Mouse (Mus musculus) ovary, postnatal 10 days (tissue): ENCODE measurements around the gene C9orf72.

Experiments
- DNase-seq: peaks from one replicate; pipeline ENCODE4 v3.0.0; 2022; ENCODE audit warnings: low spot score

Gene C9orf72

GRCm38 (mm10) chr4:35177926-35178645 is 47.9 kb downstream of the C9orf72 start:
- DNase-seq, result no peak

DNA sequence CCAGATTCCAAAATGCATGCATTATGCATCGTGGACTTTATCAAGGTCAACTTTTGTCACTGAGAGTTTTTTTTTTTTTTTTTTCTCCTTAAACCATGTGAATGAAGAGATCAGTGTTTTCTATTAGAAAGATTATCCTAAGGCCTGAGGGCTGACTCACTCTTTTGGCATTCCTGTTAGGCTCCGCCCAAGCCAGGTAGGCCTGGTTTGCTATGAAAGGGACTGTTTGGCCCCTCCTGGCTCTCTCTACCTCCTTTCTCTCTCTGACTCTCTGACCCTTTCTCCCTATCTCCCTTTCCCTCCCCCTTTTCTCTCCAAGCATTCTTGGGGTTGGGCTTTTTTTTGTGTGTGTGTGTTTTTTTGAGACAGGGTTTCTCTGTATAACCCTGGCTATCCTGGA is 50.4 kb downstream of the C9orf72 start:
- no peak for DNase-seq

- no peak for DNase-seq
Measured at GRCm38 (mm10) chr4:35173551-35173950, 52.4 kb downstream of the C9orf72 start.

- DNase-seq, result no peak
Measured at GRCm38 (mm10) chr4:35172471-35172870, 53.5 kb downstream of the C9orf72 start.

GRCm38 (mm10) chr4:35169571-35170125 is 56.3 kb downstream of the C9orf72 start:
- DNase-seq, result no peak

DNA sequence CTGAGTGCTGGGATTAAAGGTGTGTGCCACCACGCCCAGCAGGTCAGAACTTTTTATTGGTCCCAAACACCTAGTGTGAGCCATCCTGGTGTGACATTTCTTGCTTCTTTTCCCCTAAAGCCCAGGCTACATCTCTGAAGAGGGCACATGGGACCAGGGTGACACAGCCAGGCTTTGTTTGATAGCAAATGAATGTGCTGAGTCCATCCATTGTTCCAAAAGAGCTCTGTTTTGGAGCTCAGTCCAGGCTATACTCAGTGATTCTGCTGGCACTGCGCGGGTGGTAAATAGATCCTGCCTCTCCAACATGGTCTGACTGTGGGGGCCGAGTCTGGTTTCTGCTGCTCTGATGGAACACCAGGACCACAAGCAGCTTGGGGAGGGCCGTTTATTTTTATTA is 58.1 kb downstream of the C9orf72 start:
- no peak for DNase-seq

DNA sequence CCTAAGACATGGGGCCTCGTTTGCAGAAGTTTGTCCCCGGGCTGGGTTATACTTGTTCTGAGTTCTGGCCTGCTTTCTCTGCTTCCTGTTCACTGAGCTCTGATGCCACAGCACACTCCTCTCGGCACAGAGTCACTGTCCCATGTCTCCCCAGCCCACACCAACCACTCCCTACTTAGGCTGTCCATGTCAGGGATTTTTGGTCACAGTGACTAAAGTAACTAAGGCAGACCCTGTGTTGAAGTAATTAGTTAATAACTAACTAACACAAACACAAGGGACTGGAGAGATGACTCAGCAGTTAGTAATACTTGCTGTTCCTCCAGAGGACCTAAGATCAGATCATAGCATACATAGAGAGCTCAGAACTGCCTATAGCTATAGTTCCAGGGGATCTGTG is 60.0 kb downstream of the C9orf72 start:
- DNase-seq, result no peak

GRCm38 (mm10) chr4:35165275-35165674 is 60.7 kb downstream of the C9orf72 start:
- DNase-seq, result no peak

DNA sequence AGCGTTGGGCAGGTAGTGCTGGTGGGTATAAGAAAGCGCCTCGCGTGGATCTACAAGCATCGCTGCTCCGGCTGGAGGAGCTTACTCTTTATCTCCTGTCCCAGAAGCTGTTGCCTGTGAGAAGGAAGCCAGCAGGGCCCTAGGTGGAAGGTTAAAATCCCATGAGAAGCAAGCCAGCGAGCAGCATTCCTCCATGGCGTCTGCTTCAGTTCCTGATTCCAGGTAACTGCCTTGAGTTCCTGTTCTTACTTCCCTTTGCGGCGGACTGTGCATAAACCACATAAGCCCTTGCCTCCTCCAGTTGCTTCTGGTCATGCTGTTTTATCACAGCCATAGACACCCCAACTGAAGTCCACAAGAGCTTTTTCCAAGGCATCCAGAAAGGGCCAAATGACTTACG is 68.2 kb downstream of the C9orf72 start:
- DNase-seq, result no peak

DNA sequence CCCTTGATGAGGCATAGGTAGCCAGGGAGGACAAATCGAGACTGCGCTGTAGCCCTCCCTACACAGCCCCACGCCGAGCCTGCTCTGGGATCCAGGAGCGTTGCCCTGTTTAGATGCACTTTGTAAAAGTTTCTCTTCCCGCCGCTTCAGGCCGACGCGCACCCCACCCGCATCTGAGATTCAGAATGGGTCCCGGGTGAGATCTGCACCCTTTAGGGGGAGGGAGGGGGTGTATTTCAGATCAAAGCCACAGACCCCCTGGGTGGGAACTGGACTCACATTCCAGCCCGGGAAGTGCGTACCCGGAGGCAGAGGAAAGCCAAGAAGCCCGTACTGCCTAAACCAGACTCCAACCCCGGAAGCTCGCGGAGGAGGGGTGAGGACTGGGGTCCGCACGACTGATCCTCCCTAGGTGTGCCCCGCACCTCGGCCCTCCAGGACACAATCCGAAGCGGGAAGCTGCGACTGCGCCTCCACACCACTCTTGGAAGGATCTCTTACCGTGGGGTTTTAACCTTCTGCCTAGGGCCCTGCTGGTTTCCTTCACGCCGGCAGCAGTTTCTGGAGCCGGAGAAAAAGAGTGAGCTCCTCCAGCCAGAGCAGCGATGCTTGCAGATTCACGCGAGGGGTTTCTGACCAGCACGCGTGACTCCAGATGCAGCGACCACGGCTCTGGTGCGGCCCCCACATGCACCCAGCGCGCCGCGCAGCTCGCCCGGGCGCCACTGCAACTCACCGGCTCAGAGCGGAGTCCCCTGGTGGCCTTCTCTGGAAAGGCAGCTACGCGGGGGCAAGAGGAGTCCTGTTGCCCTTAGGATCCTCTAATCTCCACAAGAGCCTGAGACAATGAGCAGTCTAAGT is 69.0 kb downstream of the C9orf72 start, which contains the start of gene Mob3b:
Gene Mob3b, minus strand, starts transcription at position 734 of the 861 bp plus-strand sequence.
- DNase-seq, result peak; percentile 75

GRCm38 (mm10) chr4:35156149-35156611 is 69.8 kb downstream of the C9orf72 start:
- peak; percentile 60 for DNase-seq

GRCm38 (mm10) chr4:35155132-35155922 is 70.6 kb downstream of the C9orf72 start:
- no peak for DNase-seq

GRCm38 (mm10) chr4:35154051-35154450 is 71.9 kb downstream of the C9orf72 start:
- DNase-seq, result no peak

DNA sequence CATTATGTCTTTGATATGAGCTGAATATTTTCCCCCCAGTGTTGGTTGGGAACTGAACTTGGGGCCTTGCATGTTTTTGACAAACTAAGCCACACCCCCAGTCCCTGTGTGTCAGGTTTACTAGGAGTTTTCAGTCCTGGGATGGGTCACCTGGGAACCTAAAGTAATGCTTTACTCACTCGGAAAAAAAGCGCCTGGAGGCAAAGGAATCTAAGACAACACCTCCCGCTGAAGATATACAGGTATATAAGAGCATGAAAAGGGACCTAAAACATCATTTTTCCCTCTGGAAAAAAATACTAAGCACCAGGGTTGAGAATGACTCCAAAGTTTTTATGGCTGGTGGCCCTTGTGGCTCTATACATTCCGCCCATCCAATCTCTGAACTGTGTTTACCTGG is 74.2 kb downstream of the C9orf72 start, which contains the start of gene Ifnk:
Gene Ifnk, plus strand, starts transcription at position 301 of the 400 bp plus-strand sequence.
- no peak for DNase-seq

DNA sequence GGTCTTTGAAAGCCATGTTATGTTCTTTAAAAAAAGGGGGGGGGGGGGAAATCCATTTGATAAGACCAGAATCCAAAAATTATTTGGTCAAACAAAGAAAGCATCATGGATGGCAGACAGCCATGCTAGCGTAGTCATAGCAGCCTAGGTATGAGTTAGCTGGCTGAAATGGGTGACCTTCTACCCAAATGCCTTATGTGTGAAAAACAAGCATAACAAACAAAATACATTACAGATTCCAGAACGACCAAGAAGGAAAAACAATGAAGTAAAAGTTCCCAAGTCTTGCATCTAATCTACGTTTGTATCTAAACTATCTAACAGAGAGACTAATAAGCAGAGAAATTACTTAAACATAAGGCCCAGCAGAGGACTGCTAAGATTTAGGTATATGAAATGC is 75.3 kb downstream of the C9orf72 start:
- no peak for DNase-seq

DNA sequence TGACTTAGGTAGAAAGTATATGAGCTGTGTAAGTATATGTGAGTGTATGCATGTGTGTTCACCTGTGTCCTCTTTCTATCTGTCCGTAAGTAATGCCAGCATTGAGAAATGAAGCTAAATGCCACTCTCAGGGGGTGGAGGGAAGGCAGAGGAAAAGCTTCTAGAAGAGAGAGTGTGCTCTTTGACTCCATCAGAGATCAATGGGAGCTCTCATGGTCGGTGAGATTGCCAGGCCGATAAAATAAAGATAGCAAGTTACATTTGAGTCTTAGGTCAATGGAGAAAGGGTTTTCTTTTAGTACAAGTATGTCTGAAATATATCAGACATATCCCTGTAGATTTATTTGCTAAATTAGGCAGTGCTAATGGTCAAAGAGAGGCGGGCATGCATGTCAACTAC is 77.6 kb downstream of the C9orf72 start:
- DNase-seq, result no peak

DNA sequence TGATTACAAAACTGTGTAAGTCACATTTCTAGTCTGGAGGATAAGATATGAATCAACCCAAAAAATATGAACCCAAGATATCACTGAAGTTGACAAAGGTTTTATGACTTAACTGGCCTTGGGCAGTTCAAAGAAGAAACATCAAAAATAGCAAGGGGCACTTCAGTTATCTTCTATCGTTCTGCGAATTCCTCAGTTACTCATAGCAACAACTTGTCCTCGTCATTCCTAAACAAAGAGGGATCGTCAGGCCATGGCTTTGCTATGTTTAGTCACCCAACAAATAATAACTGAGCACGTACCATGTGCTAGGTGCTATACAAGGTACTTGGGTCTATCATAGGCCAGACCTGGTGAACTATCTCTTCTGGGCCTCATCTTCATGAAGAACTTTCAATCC is 79.4 kb downstream of the C9orf72 start:
- DNase-seq, result no peak

- no peak for DNase-seq
Measured at GRCm38 (mm10) chr4:35145726-35146125, 80.2 kb downstream of the C9orf72 start.

- no peak for DNase-seq
Measured at GRCm38 (mm10) chr4:35143472-35144102, 82.4 kb downstream of the C9orf72 start.
